Mouse (Mus musculus): ENCODE results near the gene Rpap3.

- TF ChIP-seq POLR2A (IDR thresholded peaks at IDR 0.05; ENCODE audit: insufficient read depth, low read length) (no peak), CTCF (IDR thresholded peaks at IDR 0.05; ENCODE audit: low read depth, low read length) (no peak), EP300 (IDR thresholded peaks at IDR 0.05; ENCODE audit: insufficient read depth, low read depth, low read length) (peak; percentile 34; the same call in 1 of the 2 replicates)
Measured at GRCm38 (mm10) chr15:97679991-97680681, 25.5 kb downstream of the Rpap3 start.

Data from ES-Bruce4 (cell line).